Mouse (Mus musculus): ENCODE data around the gene Acot12. TPM values are rescaled to one million over a fixed set of nuclear protein-coding genes. Genes with fewer than 3 reads are reported as not detected.

The Acot12 gene
- polyA plus RNA-seq, 1 experiment: 0.03 TPM

DNA sequence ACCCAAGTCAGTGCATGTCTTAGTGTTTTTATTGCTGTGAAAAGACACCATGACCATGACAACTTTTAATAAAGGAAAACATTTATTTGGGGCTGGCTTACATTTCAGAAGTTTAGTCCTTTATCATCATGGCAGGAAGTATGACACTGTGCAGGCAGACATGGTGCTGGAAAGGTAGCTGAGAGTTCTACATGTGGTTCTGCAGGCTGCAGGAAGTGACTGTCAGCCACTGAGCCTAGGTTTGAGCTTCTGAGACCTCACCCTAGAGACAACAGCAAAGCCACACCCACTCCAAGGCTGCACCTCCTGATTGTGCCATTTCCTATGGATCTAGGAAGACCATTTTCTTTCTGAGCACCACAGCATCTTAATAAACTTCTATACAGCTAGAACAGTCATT is 86.6 kb downstream of the Acot12 start:
- no peaks in the 10 kb centered on the region for H3K36me3 ChIP-seq (ENCODE audit: control insufficient read depth, insufficient read depth, low read length)
- peaks cover 2% of the 10 kb centered on the region for H3K4me1 ChIP-seq (replicated peaks; ENCODE audit: control insufficient read depth, insufficient read depth, low read length)
- no peak for DNase-seq
- no peak overlapping the region for H3K27ac ChIP-seq (ENCODE audit: control insufficient read depth, insufficient read depth, low read length)
- no peak overlapping the region for H3K4me3 ChIP-seq (ENCODE audit: control insufficient read depth, insufficient read depth, low read length)
- no peaks in the 10 kb centered on the region for H3K27me3 ChIP-seq (ENCODE audit: control insufficient read depth, insufficient read depth, low read length)
- TF ChIP-seq POLR2A (IDR thresholded peaks at IDR 0.05; ENCODE audit: control insufficient read depth, extremely low read depth, insufficient read depth, low read length, poor library complexity) (no peak), CTCF (IDR thresholded peaks at IDR 0.05; ENCODE audit: borderline replicate concordance, control insufficient read depth, extremely low read depth, insufficient read depth, low read length, poor library complexity) (no peak)

Other genes with a start within 250 kb of the Acot12 start
- 20.4 and 20.9 TPM in 2 replicates for gene Zcchc9, start 66.2 kb downstream of the Acot12 start, polyA plus RNA-seq (2012; rRNA removed)
- gene Ckmt2, start 135.4 kb downstream of the Acot12 start, polyA plus RNA-seq (2012; rRNA removed): 4.4 and 80.0 TPM in 2 replicates